13 mouse cellular contexts compared by ENCODE assay signal in the genomic region with DNA sequence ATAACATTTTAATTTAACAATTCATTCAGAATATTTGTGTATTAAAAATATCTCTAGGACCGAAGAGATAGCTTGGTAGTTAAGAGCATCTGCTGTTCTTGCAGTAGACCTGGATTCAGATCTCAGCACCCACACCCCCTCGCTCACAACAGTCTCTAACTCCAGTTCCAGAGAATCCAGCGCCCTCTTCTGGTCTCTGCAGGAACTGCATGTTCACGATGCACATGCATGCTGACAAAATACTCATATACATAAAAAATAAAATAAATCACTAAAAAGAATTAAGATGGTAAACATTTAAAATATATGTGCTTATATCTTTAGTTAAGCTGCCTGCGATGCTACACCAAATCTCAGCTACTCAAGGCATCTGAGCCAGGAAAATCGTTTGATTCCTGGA. TPM values are rescaled to one million over a fixed set of nuclear protein-coding genes. Genes with fewer than 3 reads are reported as not detected.
A peak's percentile ranks its signal among the peaks of the same experiment; 100 is the strongest.
DNase-seq lines count a peak whose midpoint lies in the region; ATAC-seq and TF ChIP-seq lines count a peak whose summit lies in the region.
"Had no signal": no experiment of that assay in that cellular context is flagged by ENCODE, and none has a peak within 500 bp of the region (broad histone marks: within the 10 kb centered on the region; RNA-seq: fewer than 3 reads in every experiment).

No protein-coding gene starts in this region.

- no peak for DNase-seq in kidney, postnatal 0 days (ENCODE audit: low spot score)
- peak; percentile 66 for DNase-seq in thymus, postnatal 4 days
- DNase-seq in thymus, adult 18-20 months = no peak
- no peak for DNase-seq in frontal cortex, postnatal 14 days (ENCODE audit: low spot score in 2 of 2)
- DNase-seq: cerebellum, adult 9-11 months; kidney, adult 8-10 months had no signal

- WGBS in kidney, postnatal 0 days = 82% methylated on average over 6 of the region's 6 CpGs
- WGBS in kidney, embryonic 15.5 days = 78% methylated on average over 6 of the region's 6 CpGs
- WGBS in forebrain, embryonic 15.5 days = 67% methylated on average over 6 of the region's 6 CpGs

- no peak overlapping the region for H3K9ac ChIP-seq in kidney, postnatal 0 days (ENCODE audit: low read depth, low read length)
- no peak overlapping the region for H3K9ac ChIP-seq in kidney, embryonic 15.5 days
- no peak overlapping the region for H3K9ac ChIP-seq in forebrain, embryonic 15.5 days (replicated peaks)
- H3K9ac ChIP-seq: heart, embryonic 12.5 days; stomach, embryonic 15.5 days had no signal

- H3K4me2 ChIP-seq in kidney, postnatal 0 days (ENCODE audit: low read length) = no peak overlapping the region
- H3K4me2 ChIP-seq in kidney, embryonic 15.5 days = no peak overlapping the region
- no peak overlapping the region for H3K4me2 ChIP-seq in forebrain, embryonic 15.5 days (replicated peaks)

- H3K9me3 ChIP-seq in kidney, postnatal 0 days (replicated peaks; ENCODE audit: low read length) = no peaks in the 10 kb centered on the region
- H3K9me3 ChIP-seq in kidney, embryonic 15.5 days (replicated peaks) = no peaks in the 10 kb centered on the region
- H3K9me3 ChIP-seq in forebrain, embryonic 15.5 days = no peaks in the 10 kb centered on the region
- H3K9me3 ChIP-seq: heart, embryonic 12.5 days; stomach, embryonic 15.5 days had no signal

- H3K4me3 ChIP-seq in kidney, postnatal 0 days (replicated peaks; ENCODE audit: low read depth, low read length) = no peak overlapping the region
- H3K4me3 ChIP-seq in kidney, embryonic 15.5 days (replicated peaks) = no peak overlapping the region
- H3K4me3 ChIP-seq in cortical plate, adult 2 months (ENCODE audit: insufficient read depth, low read length) = no peak overlapping the region
- no peak overlapping the region for H3K4me3 ChIP-seq in forebrain, embryonic 15.5 days

- no peak for TF ChIP-seq POLR2A in cortical plate, adult 2 months (IDR thresholded peaks at IDR 0.05; ENCODE audit: extremely low read depth, insufficient read depth, low read length)

- H3K27ac ChIP-seq in kidney, postnatal 0 days = no peak overlapping the region
- H3K27ac ChIP-seq in kidney, embryonic 15.5 days = no peak overlapping the region
- no peak overlapping the region for H3K27ac ChIP-seq in cortical plate, adult 2 months (ENCODE audit: insufficient read depth, low read length)
- H3K27ac ChIP-seq in forebrain, embryonic 15.5 days (replicated peaks) = no peak overlapping the region
- H3K27ac ChIP-seq: forebrain, embryonic 10.5 days had no signal

- no peaks in the 10 kb centered on the region for H3K36me3 ChIP-seq in kidney, postnatal 0 days (ENCODE audit: insufficient read depth, low read length)
- no peaks in the 10 kb centered on the region for H3K36me3 ChIP-seq in kidney, embryonic 15.5 days
- H3K36me3 ChIP-seq in forebrain, embryonic 15.5 days = no peaks in the 10 kb centered on the region
- H3K36me3 ChIP-seq: forebrain, embryonic 10.5 days; heart, embryonic 12.5 days; stomach, embryonic 15.5 days had no signal

- peaks cover 21% of the 10 kb centered on the region; the same call in 1 of the 2 replicates for H3K4me1 ChIP-seq in kidney, postnatal 0 days (replicated peaks; ENCODE audit: insufficient read depth, low read length)
- H3K4me1 ChIP-seq in kidney, embryonic 15.5 days = peaks cover 52% of the 10 kb centered on the region
- H3K4me1 ChIP-seq in cortical plate, adult 2 months (ENCODE audit: control insufficient read depth, insufficient read depth, low read length) = no peaks in the 10 kb centered on the region
- peaks cover 17% of the 10 kb centered on the region for H3K4me1 ChIP-seq in forebrain, embryonic 15.5 days

- no peak for ATAC-seq in kidney, postnatal 0 days (replicated peaks; ENCODE audit: low FRiP score, low read depth)
- ATAC-seq in kidney, embryonic 15.5 days (replicated peaks; ENCODE audit: low FRiP score) = no peak
- ATAC-seq in forebrain, embryonic 15.5 days (replicated peaks) = no peak
- ATAC-seq: activated CD4-positive, CD25-positive, alpha-beta regulatory T cell, adult 4 months had no signal

- H3K27me3 ChIP-seq in kidney, postnatal 0 days (ENCODE audit: insufficient read depth, low read length) = peaks cover 13% of the 10 kb centered on the region
- H3K27me3 ChIP-seq in kidney, embryonic 15.5 days = peaks cover 43% of the 10 kb centered on the region
- peaks cover 37% of the 10 kb centered on the region; the same call in 1 of the 2 replicates for H3K27me3 ChIP-seq in forebrain, embryonic 15.5 days

- TF ChIP-seq CTCF in kidney, postnatal 0 days (IDR thresholded peaks at IDR 0.05; ENCODE audit: low read depth) = peak; percentile 56
- TF ChIP-seq CTCF in cortical plate, adult 2 months (IDR thresholded peaks at IDR 0.05; ENCODE audit: extremely low read depth, insufficient read depth, low read length) = peak; percentile 16; the same call in 1 of the 2 replicates

RNA-seq across cellular contexts. Expression of a gene that starts 1.2 kb away (rescaled TPM):
- polyA plus RNA-seq in kidney, postnatal 0 days (2015; fragmentation: Nextera tagmentation; extraction: Ambion mirVana) = 3.7 and 4.7 TPM in 2 replicates
- 6.1 and 7.4 TPM in 2 replicates for polyA plus RNA-seq in kidney, embryonic 15.5 days (2015; fragmentation: Nextera tagmentation; extraction: Ambion mirVana)
- 5.2 and 6.1 TPM in 2 replicates for polyA plus RNA-seq in cortical plate, adult 2 months (2012; rRNA removed)
- 1.3 and 1.4 TPM in 2 replicates for polyA plus RNA-seq in forebrain, embryonic 15.5 days (2015; fragmentation: Nextera tagmentation; extraction: Ambion mirVana)

RNA-seq across cellular contexts. Expression of a gene that starts 17.5 kb away (rescaled TPM):
- polyA plus RNA-seq in kidney, postnatal 0 days (2015; fragmentation: Nextera tagmentation; extraction: Ambion mirVana) = 17.1 and 19.1 TPM in 2 replicates
- polyA plus RNA-seq in kidney, embryonic 15.5 days (2015; fragmentation: Nextera tagmentation; extraction: Ambion mirVana) = 24.0 and 27.9 TPM in 2 replicates
- polyA plus RNA-seq in cortical plate, adult 2 months (2012; rRNA removed) = 4.1 and 4.6 TPM in 2 replicates
- 9.6 and 13.3 TPM in 2 replicates for polyA plus RNA-seq in forebrain, embryonic 15.5 days (2015; fragmentation: Nextera tagmentation; extraction: Ambion mirVana)

RNA-seq across cellular contexts. Expression of a gene that starts 54.0 kb away (rescaled TPM):
- polyA plus RNA-seq in kidney, postnatal 0 days (2015; fragmentation: Nextera tagmentation; extraction: Ambion mirVana) = not detected in 2 replicates
- polyA plus RNA-seq in kidney, embryonic 15.5 days (2015; fragmentation: Nextera tagmentation; extraction: Ambion mirVana) = not detected in 2 replicates
- 0.17 TPM in 1 of 2 replicates, not detected in the other for polyA plus RNA-seq in cortical plate, adult 2 months (2012; rRNA removed)
- 0.29 TPM in 1 of 2 replicates, not detected in the other for polyA plus RNA-seq in forebrain, embryonic 15.5 days (2015; fragmentation: Nextera tagmentation; extraction: Ambion mirVana)
- polyA plus RNA-seq: activated CD4-positive, CD25-positive, alpha-beta regulatory T cell, adult 4 months; heart, embryonic 12.5 days had no signal

RNA-seq across cellular contexts. Expression of a gene that starts 57.7 kb away (rescaled TPM):
- 461 and 485 TPM in 2 replicates for polyA plus RNA-seq in kidney, postnatal 0 days (2015; fragmentation: Nextera tagmentation; extraction: Ambion mirVana)
- polyA plus RNA-seq in kidney, embryonic 15.5 days (2015; fragmentation: Nextera tagmentation; extraction: Ambion mirVana) = 268 and 287 TPM in 2 replicates
- polyA plus RNA-seq in cortical plate, adult 2 months (2012; rRNA removed) = 403 and 411 TPM in 2 replicates
- polyA plus RNA-seq in forebrain, embryonic 15.5 days (2015; fragmentation: Nextera tagmentation; extraction: Ambion mirVana) = 327 TPM in 2 replicates
